Mouse (Mus musculus) ES-Bruce4 (cell line): Measurements from ENCODE around the gene Tmem88b.

Experiments used
- CTCF ChIP-seq: IDR thresholded peaks from one replicate; pipeline ENCODE4 v1.8.1; 2011; ENCODE audit warnings: low read depth, low read length
- POLR2A ChIP-seq: IDR thresholded peaks from one replicate; pipeline ENCODE4 v1.8.1; 2011; ENCODE audit warnings: low read length; ENCODE audit not compliant: insufficient read depth

DNA sequence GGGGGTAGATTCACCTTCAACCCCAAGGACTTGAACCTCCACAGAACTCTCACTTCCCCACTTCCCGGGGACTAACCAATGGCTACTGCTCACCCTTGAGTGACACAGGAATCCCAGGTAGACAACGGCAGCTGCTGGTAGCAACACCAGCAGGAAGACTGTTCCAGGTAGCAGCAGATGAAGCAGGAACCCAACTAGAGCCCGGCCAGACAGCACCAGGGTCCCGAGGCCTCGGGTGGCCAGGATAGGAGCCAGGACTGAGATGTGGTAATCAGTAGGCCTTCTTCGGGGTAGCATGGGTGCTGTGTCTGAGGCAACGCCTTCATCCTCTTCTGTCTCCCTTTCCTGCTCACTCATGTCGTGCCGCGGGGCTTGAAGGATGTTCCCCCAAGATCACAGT lies 428 bp downstream of the Tmem88b start:
- TF ChIP-seq CTCF: no peak
- TF ChIP-seq POLR2A: no peak
